In genomic region chr1:108577793-108578192, GRCm38 (mm10) we compare ENCODE assay signal across 21 mouse cellular contexts.
DNase-seq lines count a peak whose midpoint lies in the region; ATAC-seq and TF ChIP-seq lines count a peak whose summit lies in the region.
"Had no signal": no experiment of that assay in that cellular context is flagged by ENCODE, and none has a peak within 500 bp of the region (broad histone marks: within the 10 kb centered on the region; RNA-seq: fewer than 3 reads in every experiment).

No protein-coding gene starts in this region.

- H3K27ac ChIP-seq in hindbrain, embryonic 12.5 days: no peak overlapping the region
- no peak overlapping the region for H3K27ac ChIP-seq in hindbrain, embryonic 10.5 days
- H3K27ac ChIP-seq in forebrain, embryonic 15.5 days (replicated peaks): no peak overlapping the region
- no peak overlapping the region for H3K27ac ChIP-seq in midbrain, embryonic 13.5 days
- no peak overlapping the region for H3K27ac ChIP-seq in liver, postnatal 0 days (ENCODE audit: low read depth)
- H3K27ac ChIP-seq: gastrocnemius, adult 2 months; limb, embryonic 15.5 days; liver, embryonic 15.5 days; neural tube, embryonic 13.5 days had no signal

- no peak for TF ChIP-seq EP300 in liver, postnatal 0 days (IDR thresholded peaks at IDR 0.05; ENCODE audit: low read depth)

- WGBS in hindbrain, embryonic 12.5 days: 73% methylated on average over 3 of the region's 3 CpGs
- 84% methylated on average over 3 of the region's 3 CpGs for WGBS in hindbrain, embryonic 10.5 days
- WGBS in forebrain, embryonic 15.5 days: 39% methylated on average over 3 of the region's 3 CpGs
- 78% methylated on average over 3 of the region's 3 CpGs for WGBS in midbrain, embryonic 13.5 days
- 75% methylated on average over 3 of the region's 3 CpGs for WGBS in liver, postnatal 0 days (ENCODE audit: insufficient replicate concordance)

- H3K4me1 ChIP-seq in hindbrain, embryonic 12.5 days: no peaks in the 10 kb centered on the region
- no peaks in the 10 kb centered on the region for H3K4me1 ChIP-seq in hindbrain, embryonic 10.5 days (replicated peaks)
- peaks cover 3% of the 10 kb centered on the region; the same call in 1 of the 2 replicates for H3K4me1 ChIP-seq in forebrain, embryonic 15.5 days
- no peaks in the 10 kb centered on the region for H3K4me1 ChIP-seq in midbrain, embryonic 13.5 days (replicated peaks)
- H3K4me1 ChIP-seq in liver, postnatal 0 days (ENCODE audit: insufficient read depth): no peaks in the 10 kb centered on the region
- H3K4me1 ChIP-seq: limb, embryonic 15.5 days; liver, embryonic 15.5 days; neural tube, embryonic 13.5 days had no signal

- ATAC-seq in hindbrain, embryonic 12.5 days (ENCODE audit: low FRiP score): peak; percentile 46; the same call in 1 of the 2 replicates
- peak; percentile 86 for ATAC-seq in forebrain, embryonic 15.5 days (replicated peaks)
- peak; percentile 79 for ATAC-seq in midbrain, embryonic 13.5 days
- no peak for ATAC-seq in liver, postnatal 0 days

- no peak overlapping the region for H3K4me2 ChIP-seq in hindbrain, embryonic 12.5 days (replicated peaks)
- H3K4me2 ChIP-seq in forebrain, embryonic 15.5 days (replicated peaks): no peak overlapping the region
- H3K4me2 ChIP-seq in midbrain, embryonic 13.5 days (replicated peaks): no peak overlapping the region
- H3K4me2 ChIP-seq in liver, postnatal 0 days (ENCODE audit: low read depth, low read length): no peak overlapping the region
- H3K4me2 ChIP-seq: heart, embryonic 11.5 days; limb, embryonic 15.5 days; liver, embryonic 15.5 days; neural tube, embryonic 13.5 days had no signal

- H3K27me3 ChIP-seq in hindbrain, embryonic 12.5 days: no peaks in the 10 kb centered on the region
- no peaks in the 10 kb centered on the region for H3K27me3 ChIP-seq in hindbrain, embryonic 10.5 days (ENCODE audit: insufficient read depth, poor library complexity, severe bottlenecking)
- no peaks in the 10 kb centered on the region for H3K27me3 ChIP-seq in forebrain, embryonic 15.5 days
- no peaks in the 10 kb centered on the region for H3K27me3 ChIP-seq in midbrain, embryonic 13.5 days
- no peaks in the 10 kb centered on the region for H3K27me3 ChIP-seq in liver, postnatal 0 days (ENCODE audit: insufficient read depth, low read length)
- H3K27me3 ChIP-seq: limb, embryonic 15.5 days; liver, embryonic 15.5 days; neural tube, embryonic 13.5 days had no signal

- H3K36me3 ChIP-seq in hindbrain, embryonic 12.5 days: no peaks in the 10 kb centered on the region
- no peaks in the 10 kb centered on the region for H3K36me3 ChIP-seq in hindbrain, embryonic 10.5 days
- H3K36me3 ChIP-seq in forebrain, embryonic 15.5 days: no peaks in the 10 kb centered on the region
- no peaks in the 10 kb centered on the region for H3K36me3 ChIP-seq in midbrain, embryonic 13.5 days
- H3K36me3 ChIP-seq in liver, postnatal 0 days (replicated peaks; ENCODE audit: insufficient read depth, low read length): no peaks in the 10 kb centered on the region
- H3K36me3 ChIP-seq: limb, embryonic 15.5 days; liver, embryonic 15.5 days; neural tube, embryonic 13.5 days had no signal

- TF ChIP-seq CTCF in liver, postnatal 0 days (IDR thresholded peaks at IDR 0.05; ENCODE audit: low read depth): no peak

- H3K9me3 ChIP-seq in hindbrain, embryonic 12.5 days (replicated peaks): no peaks in the 10 kb centered on the region
- H3K9me3 ChIP-seq in hindbrain, embryonic 10.5 days: no peaks in the 10 kb centered on the region
- no peaks in the 10 kb centered on the region for H3K9me3 ChIP-seq in forebrain, embryonic 15.5 days
- H3K9me3 ChIP-seq in midbrain, embryonic 13.5 days: no peaks in the 10 kb centered on the region
- H3K9me3 ChIP-seq in liver, postnatal 0 days (ENCODE audit: low read length): no peaks in the 10 kb centered on the region
- H3K9me3 ChIP-seq: limb, embryonic 15.5 days; liver, embryonic 15.5 days; neural tube, embryonic 13.5 days had no signal

- no peak overlapping the region for H3K9ac ChIP-seq in hindbrain, embryonic 12.5 days
- no peak overlapping the region for H3K9ac ChIP-seq in forebrain, embryonic 15.5 days (replicated peaks)
- no peak overlapping the region for H3K9ac ChIP-seq in midbrain, embryonic 13.5 days (replicated peaks)
- H3K9ac ChIP-seq in liver, postnatal 0 days (replicated peaks): no peak overlapping the region
- H3K9ac ChIP-seq: limb, embryonic 15.5 days; liver, embryonic 15.5 days; neural tube, embryonic 13.5 days had no signal

- H3K4me3 ChIP-seq in hindbrain, embryonic 12.5 days: no peak overlapping the region
- no peak overlapping the region for H3K4me3 ChIP-seq in hindbrain, embryonic 10.5 days
- H3K4me3 ChIP-seq in forebrain, embryonic 15.5 days: no peak overlapping the region
- H3K4me3 ChIP-seq in midbrain, embryonic 13.5 days (replicated peaks): no peak overlapping the region
- H3K4me3 ChIP-seq in liver, postnatal 0 days (ENCODE audit: low read depth, low read length): no peak overlapping the region
- H3K4me3 ChIP-seq: gastrocnemius, adult 2 months; limb, embryonic 15.5 days; liver, embryonic 15.5 days; neural tube, embryonic 13.5 days had no signal

- DNase-seq in hindbrain, embryonic 10.5 days (ENCODE audit: low spot score): no peak
- DNase-seq in frontal cortex, postnatal 14 days (ENCODE audit: low spot score in 2 of 2): no peak
- no peak for DNase-seq in liver, postnatal 0 days
- DNase-seq in cerebellum, postnatal 4 days (ENCODE audit: low spot score in 2 of 2): no peak
- DNase-seq: B cell, adult 2 months; cerebellum, adult 9-10 months; embryo, embryonic 11 days; gastrocnemius, adult 2 months; heart, postnatal 10 days; kidney, adult 2 months; kidney, postnatal 10 days; layer of hippocampus, postnatal 36 days; lung, postnatal 14 days; right cerebral cortex, postnatal 25 days had no signal
